Mouse (Mus musculus) cerebral cortex, adult 2 months (tissue): ENCODE measurements around the gene Cep295nl.

ENCODE experiments used
- WGBS: fragments of 180-500 bp; shearing (Covaris S2); methylation state at CpG from one replicate; pipeline ENCODE4 v1.1.7; 2018; 5-methylcytosine and 5-hydroxymethylcytosine counted together

The Cep295nl gene

DNA sequence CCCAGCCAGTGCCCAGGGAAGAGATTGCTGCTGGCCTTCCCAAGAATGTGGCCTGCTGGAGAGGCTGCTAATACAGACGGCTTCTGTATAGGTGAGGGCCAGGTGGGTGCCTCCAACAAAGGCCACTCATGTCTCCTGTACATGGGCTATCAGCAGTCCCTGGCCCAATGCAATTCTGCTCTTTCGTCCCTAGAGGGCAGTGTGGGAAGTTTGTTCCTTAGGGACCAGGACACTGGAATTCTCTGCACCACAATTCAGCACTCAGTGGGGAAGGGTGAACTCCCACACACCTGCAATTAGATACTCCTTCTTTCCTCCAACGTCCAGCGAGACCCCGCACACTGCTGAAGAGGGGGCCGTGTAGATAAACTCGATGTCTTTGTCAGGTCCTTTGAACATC lies 25.2 kb downstream of the Cep295nl start:
- 14% methylated on average over 7 of the region's 7 CpGs for WGBS

DNA sequence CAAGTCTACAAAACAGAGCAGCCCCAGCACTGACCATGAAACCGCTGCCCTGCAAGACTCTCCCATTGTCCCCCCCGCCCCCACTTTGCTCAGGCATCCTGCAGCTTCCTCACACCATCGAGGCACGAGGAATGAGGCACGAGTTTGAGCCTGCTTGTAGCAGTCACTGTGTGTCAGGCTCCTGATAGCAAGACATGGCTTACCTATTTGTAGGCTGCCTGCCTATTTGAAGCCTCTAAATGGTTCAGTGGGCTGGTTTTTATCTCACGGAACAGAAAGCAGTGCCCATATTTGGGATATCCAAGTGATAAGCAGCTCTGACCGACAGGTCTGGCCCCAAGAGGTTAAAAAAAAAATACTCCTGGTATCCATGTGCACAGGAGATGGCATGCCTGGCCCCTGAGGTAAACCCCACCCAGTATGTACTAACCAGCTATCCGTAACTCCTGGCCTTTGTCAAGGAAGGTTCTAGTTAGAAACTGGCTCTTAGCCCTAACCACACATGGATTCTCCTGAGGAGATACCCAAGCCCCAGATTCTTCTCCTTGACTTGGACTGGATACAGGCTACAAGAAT lies 26.0 kb downstream of the Cep295nl start:
- WGBS = 93% methylated on average over 8 of the region's 8 CpGs

DNA sequence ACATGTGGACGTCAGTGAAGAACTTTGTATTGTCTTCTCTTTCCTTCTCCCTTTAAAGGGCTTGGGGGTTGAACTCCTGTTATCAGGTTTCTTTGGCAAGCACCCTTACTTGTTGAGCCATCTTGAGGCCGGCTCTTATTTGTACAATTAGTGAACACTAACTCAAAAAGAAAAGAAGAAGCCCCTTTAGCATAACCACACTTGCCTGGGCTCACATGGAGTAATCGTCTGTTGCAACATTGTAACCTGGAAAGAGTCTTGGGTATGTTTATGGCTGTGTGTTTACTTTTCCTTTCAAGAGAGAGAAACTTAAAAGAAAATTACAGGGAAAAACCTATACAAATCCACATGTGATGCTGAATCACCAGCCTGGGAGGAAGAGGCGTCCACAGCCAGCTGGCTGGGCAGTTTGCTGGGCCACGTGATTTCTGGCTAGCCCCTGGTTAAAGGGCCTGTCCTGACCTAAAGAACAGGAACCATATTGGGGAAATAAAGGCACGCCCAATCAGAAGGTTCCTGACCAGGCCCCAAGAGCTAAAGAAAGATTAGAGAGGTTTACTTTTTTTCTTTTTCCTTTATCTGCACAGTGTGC lies 30.1 kb downstream of the Cep295nl start:
- 73% methylated on average over 6 of the region's 6 CpGs for WGBS

GRCm38 (mm10) chr11:118307962-118308361 lies 34.3 kb downstream of the Cep295nl start:
- 89% methylated on average over 2 of the region's 2 CpGs for WGBS

DNA sequence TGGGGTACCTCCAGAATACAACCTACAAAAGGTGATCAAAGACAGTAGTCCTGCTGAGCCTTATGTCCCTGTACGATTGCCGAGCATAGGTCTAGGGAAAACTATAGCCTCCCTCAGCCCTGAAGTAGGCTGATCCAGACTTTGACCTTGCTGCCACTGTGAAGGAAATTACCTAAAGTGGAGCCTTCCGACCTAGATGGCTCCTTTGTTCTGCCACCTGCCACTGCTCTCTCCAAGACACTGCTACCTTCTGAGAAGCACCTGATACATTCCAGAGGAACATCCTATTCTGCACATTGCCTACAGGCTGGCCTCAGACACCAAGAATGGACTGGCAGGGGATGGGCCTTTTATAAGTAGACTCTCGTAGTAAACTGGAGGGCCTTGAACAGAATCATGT lies 38.3 kb downstream of the Cep295nl start:
- WGBS = 90% methylated on average over 4 of the region's 4 CpGs

DNA sequence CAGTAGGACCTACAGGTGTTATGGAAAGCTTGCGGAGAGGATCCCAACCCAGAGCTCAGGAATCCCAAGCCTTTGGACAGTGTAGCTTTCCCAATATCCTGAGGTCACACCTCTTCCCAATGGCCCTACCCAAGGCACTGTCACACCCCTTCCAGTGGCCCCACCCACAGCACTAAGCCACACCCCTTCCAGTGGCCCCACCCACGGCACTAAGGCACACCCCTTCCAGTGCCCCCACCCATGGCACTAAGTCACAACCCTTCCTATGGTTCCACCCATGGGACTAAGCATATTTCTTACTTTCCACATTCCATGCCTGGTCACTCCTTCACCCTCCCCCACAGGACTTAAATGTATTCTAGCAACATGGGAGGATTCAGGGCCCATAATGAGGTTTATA lies 43.5 kb downstream of the Cep295nl start:
- 84% methylated on average over 2 of the region's 2 CpGs for WGBS

DNA sequence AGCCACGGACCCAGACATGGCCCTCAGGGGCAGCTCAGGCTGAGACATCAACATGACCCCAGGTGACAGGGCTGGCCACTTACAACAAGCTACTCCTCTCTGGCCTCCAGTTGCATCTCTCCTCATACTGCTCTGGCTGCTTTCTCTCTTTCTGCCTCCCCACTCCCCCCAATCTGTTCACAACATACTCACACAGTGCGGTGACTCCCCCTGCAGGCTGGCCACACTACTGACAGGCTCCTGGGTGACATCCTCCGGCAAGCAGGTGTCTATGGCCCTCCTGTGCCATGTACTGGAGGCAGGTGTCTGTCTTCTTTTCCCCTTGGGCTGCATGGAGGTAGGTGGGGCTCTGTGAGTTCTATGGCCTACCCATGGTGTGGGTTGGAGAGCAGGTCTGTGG lies 44.3 kb downstream of the Cep295nl start:
- 91% methylated on average over 3 of the region's 3 CpGs for WGBS

DNA sequence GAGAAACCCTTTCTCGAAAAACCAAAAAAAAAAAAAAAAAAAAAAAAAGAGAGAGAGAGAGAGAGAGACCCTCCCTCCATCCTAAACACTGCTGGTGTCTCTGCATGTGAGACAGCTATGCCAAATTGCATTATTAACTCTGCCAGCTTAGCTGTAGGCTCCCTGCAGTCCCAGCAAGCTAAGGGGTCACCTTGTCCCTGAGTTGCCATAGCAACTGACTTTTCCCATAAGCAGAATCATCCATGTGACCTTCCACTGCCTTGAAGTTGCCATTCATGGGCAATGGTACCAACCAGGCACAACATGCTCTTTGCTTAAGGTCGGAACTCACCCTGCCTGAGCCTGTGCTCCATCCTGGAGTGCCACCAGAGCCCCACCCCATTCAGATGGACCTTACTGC lies 47.3 kb downstream of the Cep295nl start:
- 77% methylated on average over 2 of the region's 2 CpGs for WGBS

- WGBS = 64% methylated on average over 6 of the region's 6 CpGs
Observed at GRCm38 (mm10) chr11:118292671-118293070, 49.6 kb downstream of the Cep295nl start.

GRCm38 (mm10) chr11:118289999-118290889 lies 52.1 kb downstream of the Cep295nl start, which contains the start of gene Usp36:
Usp36 (minus strand) TSS chr11:118290244.
- under 1% methylated on average over 68 of the region's 68 CpGs for WGBS

DNA sequence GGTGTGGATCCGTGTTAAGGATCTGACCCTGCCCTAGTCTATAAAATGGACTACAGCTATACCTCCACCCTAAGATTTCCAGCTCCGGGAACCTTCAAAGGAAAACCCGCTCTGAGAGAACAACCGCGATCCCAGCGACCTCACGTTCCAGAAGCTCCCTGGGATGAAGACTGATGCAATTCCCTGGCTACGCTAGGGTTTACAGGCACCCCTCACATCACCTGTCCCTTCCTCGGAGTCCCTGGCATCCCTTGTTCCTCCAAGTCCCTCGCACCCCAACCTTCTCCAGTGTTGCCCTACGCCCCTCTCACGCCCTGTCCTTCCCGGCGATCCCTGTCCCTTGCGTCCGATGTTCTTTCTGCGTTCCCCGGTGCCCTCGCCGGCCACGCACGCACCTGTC lies 52.7 kb downstream of the Cep295nl start:
- WGBS = 0% methylated on average over 22 of the region's 22 CpGs

- 2% methylated on average over 16 of the region's 16 CpGs for WGBS
Observed at GRCm38 (mm10) chr11:118289037-118289511, 53.2 kb downstream of the Cep295nl start.

GRCm38 (mm10) chr11:118287573-118287972 lies 54.7 kb downstream of the Cep295nl start:
- WGBS = 94% methylated on average over 9 of the region's 9 CpGs

- 91% methylated on average over 9 of the region's 9 CpGs for WGBS
Observed at GRCm38 (mm10) chr11:118286434-118286833, 55.9 kb downstream of the Cep295nl start.

GRCm38 (mm10) chr11:118285791-118286190 lies 56.5 kb downstream of the Cep295nl start:
- 91% methylated on average over 13 of the region's 13 CpGs for WGBS
